Mouse (Mus musculus): ENCODE results near the gene Sec63.

DNA sequence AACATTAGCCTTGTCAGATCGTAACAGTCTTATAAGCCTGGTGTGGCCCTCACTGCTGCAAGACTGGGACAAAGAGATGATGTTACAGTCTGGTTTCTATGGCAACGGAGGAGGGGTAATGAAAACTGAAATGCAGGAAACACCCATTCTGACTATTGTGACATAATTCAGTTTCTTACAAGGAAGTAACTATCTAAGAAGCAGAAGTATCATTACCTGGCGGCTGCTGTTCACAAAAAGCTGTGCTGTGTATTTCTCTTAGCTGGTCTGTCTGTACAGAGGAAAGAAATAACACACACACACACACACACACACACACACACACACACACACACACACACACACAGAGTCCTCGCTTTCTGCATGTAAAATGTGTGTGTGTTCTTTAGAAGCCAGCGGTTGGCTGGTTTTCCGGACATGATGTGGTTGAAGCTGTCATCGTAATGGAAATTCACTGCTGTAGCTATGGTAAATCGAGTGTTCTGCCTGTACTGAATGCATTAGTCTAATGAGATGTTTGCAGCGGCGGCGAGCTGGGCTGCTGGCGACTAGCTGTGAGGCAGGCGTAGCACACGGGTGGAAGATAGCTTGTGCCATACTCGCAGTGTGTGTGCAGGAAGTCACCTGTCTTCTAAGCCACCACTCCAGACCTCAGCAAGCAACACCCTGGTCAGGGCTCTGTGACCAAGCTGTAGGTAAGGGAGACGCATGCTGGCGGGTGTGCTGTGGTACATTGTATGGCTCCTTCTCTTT is 99.0 kb downstream of the Sec63 start, which contains the start of gene Scml4:
- TF ChIP-seq POLR2A (IDR thresholded peaks at IDR 0.05; ENCODE audit: borderline replicate concordance, insufficient read depth, low read length) (no peak), CTCF (IDR thresholded peaks at IDR 0.05; ENCODE audit: borderline replicate concordance, insufficient read depth, low read depth, low read length) (no peak)

Measured in cerebellum, adult 2 months (tissue).